Mouse (Mus musculus) brain, embryonic 14.5 days (tissue): ENCODE measurements around the gene Relt. TPM values are rescaled to one million over a fixed set of nuclear protein-coding genes. Genes with fewer than 3 reads are reported as not detected.

ENCODE experiments used
- DNase-seq: peaks from one replicate; pipeline ENCODE4 v3.0.0-alpha.2; 2011; ENCODE audit warnings: low read depth
- CTCF ChIP-seq: fragments of 200-500 bp; IDR thresholded peaks from 2 replicates; pipeline ENCODE4 v1.5.1; 2012; ENCODE audit warnings: inconsistent platforms, mild to moderate bottlenecking, moderate library complexity, borderline replicate concordance; ENCODE audit not compliant: insufficient read depth, insufficient read length; ENCODE audit errors: extremely low read depth
- POLR2A ChIP-seq: fragments of 200-500 bp; IDR thresholded peaks from 2 replicates; pipeline ENCODE4 v1.6.1; 2012; ENCODE audit warnings: mild to moderate bottlenecking, inconsistent platforms, borderline replicate concordance; ENCODE audit not compliant: poor library complexity, insufficient read depth, insufficient read length, severe bottlenecking; ENCODE audit errors: extremely low read depth
- polyA plus RNA-seq: library from polyadenylated mRNA; depleted of rRNA; stranded (reverse); fragments of >200 nt; gene quantifications from 2 replicates; pipeline ENCODE4 v1.2.3, GENCODE M21; 2012

Relt gene
- polyA plus RNA-seq, 1 experiment, result 6.2 TPM

DNA sequence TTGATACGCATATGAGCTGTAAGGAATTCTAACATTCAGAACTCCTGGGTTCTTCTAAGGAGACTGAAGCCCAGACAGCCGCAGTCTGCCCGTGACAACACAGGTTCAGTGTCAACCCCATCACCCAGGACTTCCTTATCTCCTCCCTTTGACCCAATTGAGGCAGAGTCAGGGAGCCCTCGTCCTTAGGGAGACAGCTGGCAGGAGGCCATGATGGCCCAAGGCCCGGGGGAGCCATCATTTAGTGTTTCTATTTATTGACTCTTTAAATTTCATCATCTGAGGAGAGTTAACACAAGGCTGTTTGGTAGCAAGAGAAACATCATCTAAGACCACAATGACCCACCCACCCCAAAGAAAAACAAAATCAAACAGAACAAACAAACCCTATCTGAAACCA is 8.6 kb upstream of the Relt start:
- no peak for DNase-seq
- no peak for TF ChIP-seq CTCF
- no peak for TF ChIP-seq POLR2A

DNA sequence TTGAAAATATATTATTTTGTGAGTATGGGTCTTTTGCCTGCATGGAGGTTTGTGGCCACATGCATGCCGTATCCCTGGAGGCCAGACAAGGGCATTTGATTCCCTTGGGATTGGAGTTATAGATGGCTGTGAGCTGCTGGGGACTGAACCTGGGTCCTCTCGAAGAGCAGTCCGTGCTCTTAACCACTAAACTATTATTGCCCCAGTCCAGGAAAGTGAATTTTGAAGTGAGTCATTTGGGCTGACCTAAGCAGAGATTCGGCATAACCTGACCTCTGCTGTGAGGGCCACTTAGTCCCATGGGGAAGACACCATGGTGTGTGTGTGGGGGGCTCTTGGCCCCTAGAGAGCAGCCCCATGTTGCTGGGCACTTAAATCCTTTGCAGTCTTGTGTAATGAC is 8.1 kb upstream of the Relt start:
- no peak for TF ChIP-seq POLR2A
- no peak for TF ChIP-seq CTCF
- DNase-seq, result no peak

DNA sequence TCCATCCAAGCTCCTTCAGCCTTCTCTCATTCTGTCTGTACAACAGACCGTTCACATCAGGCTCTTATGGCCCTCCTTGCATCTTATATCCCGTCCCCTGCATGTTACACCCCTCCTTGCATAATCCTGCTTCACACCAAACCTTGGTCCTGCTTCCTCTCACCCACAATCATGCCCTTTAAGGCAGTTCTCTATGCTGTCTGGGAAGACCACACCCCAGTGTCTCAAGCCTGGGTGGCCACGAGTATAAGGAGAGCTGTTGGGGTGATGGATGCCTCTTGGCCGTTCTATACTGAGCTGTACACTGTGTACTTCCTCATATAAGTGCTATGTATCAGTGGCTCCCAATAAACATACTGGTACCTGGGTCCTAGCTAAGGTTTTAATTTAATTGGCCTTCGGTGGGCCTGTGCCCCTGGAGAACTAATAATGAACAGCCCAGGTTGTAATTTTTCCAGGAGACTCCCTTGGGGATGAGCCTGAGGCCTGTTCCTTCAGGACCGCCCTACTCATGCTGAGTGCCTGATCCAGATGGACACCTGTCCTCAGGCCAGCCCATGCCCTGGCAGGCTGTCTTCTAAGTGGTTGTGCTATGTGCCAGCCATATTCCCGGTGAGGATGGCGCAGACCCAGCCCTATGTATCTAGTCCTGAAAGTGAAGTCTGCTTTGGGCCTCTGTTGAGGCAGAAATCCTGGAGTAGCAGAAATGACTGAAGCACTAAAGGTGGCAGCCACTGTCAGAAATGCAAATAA is 6.8 kb upstream of the Relt start:
- TF ChIP-seq POLR2A (no peak), CTCF (no peak)
- no peak for DNase-seq

DNA sequence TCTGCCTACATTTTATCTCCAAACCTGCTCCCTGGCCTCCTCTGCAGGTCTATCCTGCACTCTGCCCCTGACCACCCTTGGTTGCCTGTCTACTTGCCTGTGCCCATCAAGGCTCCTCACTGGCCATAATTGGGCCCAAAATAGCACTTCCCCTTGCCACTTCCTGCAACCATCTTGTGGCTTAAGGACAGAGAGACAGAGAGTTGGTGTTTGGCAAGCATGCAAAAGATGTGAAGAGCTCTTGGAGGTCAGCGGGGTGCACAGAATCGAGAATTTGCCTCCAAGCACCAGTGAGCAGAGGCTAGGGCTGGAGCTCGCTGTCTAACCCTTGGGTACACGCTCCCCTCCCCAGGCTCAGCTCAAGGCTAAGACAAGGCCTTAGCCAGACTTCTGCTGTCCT is 5.3 kb upstream of the Relt start:
- TF ChIP-seq CTCF (no peak), POLR2A (no peak)
- DNase-seq, result no peak

DNA sequence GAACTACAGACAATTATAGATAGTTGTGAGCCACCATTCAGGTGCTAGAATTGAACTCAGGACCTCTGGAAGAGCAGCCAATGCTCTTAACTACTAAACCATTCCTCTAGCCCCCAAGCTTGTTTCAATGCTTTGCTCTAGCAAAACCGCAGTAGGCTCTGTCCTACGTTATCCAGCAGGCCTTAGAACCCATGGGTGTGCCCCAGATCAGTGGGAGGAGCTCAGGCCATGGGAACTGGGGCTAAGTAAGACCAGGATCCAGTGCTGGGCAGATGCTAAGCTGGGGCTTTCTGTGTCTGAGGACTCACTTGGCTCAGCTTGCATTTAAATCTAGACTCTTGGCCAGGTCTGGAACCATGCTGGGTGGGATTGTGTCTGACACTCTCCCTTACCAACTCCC is 4.3 kb upstream of the Relt start:
- TF ChIP-seq POLR2A (no peak), CTCF (no peak)
- no peak for DNase-seq

DNA sequence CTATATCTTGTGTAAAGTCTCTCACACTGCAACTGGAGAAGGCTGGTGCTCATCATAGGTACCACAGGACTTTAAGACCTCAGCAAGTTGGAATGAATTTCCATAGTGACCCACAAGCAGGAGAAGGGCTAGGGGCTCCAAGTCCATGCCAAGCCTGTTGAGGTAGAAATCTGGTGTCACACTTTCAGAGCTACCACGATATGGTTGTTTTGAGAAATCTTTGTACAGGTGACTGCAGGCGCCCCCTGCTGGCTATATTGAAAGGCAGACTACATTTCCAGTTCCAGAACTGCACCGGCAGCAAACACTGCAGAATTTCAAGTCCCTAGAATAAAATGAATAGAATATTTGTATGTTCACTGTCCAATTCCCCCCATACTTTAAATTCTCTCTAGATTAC is 3.4 kb upstream of the Relt start:
- TF ChIP-seq POLR2A (no peak), CTCF (peak; percentile 78)
- DNase-seq, result peak; percentile 84

DNA sequence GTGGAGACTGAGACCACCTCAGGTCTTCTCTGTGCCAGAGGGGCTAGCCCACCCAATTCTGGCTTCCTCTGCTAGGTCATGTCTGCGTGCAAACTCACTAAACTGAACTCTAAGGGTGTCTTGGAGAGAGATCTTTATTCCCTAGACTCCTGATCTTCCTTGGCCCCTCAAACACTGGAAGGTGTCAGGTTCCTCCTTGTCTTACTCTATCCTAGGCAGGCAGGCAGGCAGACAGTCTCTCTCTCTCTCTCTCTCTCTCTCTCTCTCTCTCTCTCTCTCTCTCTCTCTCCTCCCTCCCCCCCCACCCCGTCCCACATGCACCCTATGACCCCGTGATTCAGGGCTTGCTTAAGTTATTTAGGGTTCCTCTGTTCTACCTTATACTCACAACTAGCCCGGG is 893 bp downstream of the Relt start:
- TF ChIP-seq POLR2A (no peak), CTCF (no peak)
- no peak for DNase-seq

DNA sequence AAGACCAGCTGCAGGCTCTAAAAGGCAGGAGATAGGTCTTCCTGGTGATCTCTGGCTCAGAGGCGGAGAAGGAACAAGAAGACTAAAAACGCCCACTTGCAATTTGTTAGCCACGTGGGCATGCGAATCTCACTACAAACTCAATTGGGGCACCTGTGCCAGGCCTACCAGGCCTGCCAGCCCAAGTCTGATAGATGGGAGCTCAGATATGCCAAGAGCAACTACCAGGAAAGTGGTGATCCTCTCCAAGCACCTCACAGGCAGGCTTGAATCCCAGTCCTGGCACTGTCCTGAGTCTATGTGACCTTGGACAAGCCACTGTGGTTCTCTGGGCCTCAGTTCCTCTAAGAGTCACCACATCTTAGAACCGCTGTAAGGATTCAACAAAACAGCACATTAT is 2.0 kb downstream of the Relt start:
- TF ChIP-seq CTCF, result no peak
- TF ChIP-seq POLR2A, result no peak
- DNase-seq, result no peak

DNA sequence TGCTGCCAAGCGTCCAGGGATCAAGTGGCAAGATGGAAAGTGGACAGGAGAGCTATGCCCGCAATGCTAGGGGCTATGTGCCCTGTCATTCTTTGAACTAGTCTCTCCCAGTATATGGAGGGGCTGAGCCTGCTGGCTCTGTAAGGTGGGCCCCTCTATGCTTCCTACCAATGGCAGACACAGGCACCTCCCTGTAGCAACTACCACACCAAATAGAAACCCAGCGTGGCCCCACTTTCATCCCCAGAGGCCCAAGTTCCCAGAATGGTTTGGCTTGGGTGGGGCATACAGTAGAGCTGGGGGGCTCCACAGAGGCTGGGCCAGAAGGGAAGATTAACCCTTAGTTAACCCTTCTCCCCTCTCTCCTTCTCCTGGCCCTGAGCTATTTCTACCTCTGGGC is 2.8 kb downstream of the Relt start:
- TF ChIP-seq POLR2A (no peak), CTCF (no peak)
- DNase-seq, result no peak

DNA sequence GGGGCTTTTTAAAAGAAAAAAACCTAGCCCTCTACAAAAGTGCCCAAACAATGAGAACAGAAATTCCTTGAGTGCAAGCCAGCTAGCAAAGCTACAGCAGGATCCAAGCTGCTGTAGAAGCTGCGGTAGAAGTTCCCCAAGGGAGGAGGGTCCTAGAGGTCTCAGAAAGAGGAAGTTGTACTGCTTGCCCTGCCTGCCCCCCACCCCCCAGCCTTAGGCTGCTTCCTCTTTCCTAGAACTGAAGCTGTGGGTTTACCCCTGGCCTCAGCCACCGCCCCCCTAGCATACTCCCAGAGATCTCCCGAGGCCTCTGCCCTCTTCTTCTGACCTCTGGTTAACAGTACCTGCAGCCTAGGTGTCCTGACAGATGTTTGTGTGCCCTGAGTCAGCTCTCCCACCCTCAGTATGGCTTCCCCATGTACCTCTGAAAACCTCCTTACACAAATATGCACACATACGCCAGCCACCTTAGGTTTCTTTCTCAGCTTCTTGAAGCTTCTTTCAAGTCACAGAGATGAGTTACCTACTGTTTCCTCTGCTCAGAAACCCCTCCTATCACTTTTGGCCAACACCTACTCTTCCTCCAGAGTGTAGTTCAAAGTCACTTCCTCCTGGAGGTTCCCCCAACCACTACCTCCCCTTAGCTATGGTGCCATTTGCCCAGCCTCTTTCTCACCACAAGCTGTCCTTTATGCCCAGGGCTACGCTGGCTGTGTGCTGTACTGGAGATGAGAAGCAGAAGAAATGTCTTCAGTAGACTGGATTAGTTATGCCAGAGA is 7.3 kb downstream of the Relt start:
- DNase-seq, result peak; percentile 52
- TF ChIP-seq POLR2A, result no peak
- TF ChIP-seq CTCF, result no peak

DNA sequence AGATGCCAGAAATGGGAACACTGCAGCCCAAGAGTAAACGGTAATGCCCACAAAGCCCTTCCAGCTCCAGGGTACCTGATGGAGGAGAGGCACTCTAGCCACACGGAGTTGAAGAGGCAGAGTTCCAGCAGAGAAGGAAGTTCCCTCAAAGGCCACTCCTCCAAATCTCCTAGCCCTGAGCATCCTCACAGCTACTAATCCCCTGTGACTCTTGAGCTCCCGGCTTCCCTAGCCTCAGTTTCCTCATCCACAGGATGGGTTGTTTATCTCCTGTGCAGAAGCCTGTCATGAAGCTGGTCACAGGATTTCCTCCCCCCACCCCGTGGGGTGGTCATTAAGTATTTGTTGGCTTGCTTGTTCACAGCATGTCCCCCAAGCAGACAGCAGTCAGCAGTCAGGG is 7.9 kb downstream of the Relt start:
- no peak for DNase-seq
- TF ChIP-seq POLR2A (no peak), CTCF (no peak)

DNA sequence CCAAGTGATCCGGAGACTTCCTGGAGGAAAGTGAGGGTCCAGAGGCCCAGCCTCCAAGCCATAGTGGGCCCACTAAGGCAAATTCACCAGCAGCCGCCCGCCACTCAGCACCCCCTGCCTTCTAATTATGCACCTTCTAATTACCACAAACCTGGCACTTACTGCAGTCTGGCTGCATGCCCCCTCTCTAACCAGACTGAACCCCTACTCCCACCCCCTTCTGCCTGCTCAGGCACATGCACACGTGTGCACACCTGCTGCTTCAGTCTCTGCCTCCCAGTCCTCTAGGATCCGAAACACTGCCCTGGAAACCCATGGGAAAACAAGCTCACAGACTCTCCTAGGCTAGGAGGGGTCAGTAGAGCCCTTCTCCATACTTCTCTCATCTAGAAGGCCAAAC is 8.4 kb downstream of the Relt start:
- peak; percentile 84 for DNase-seq
- no peak for TF ChIP-seq CTCF
- no peak for TF ChIP-seq POLR2A
